Comparison of ENCODE assay signal across 8 mouse cellular contexts in the genomic region with DNA sequence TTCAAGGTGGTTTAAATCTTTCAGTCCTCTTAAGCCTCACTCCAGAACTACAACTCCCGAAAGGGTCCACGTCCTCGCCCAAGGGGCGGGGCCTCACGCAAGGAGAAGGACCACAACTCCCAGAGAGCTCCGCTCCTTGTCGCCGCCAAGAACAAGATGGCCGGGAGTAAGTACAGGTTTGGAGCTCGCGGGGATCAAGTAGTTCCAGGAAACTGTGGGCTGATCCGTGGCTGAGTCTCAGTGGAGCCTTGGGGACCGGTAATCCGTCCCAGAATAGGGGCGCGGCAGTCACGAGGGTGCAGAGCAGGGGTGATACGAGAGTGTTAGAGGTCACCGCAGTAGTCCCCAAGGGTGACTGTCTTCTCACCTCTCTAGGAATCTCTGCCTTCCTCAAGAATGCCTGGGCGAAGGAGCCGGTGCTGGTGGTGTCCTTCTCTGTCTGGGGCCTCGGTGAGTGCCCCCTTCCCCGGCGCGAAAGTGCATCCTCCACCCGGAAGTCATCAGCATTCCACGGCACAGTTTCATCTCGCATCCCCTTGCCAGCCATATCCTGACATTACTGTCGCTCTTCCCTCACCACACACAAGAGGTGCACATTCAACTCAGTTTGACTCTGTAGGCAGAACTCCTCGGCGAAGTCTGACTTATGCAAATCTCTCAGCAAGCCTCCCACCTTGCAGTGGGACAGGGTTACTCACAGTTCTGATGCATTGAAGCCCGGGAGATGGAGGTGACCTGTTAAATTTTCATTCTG. TPM values are rescaled to one million over a fixed set of nuclear protein-coding genes. Genes with fewer than 3 reads are reported as not detected.
A peak's percentile ranks its signal among the peaks of the same experiment; 100 is the strongest.
DNase-seq lines count a peak whose midpoint lies in the region; TF ChIP-seq lines count a peak whose summit lies in the region.

Gene Ndufa3 (plus strand): TSS at position 132 of the 754 bp plus-strand sequence.

- H3K36me3 ChIP-seq in megakaryocyte, embryonic 14.5 days (replicated peaks; ENCODE audit: low read length), result peaks cover 39% of the 10 kb centered on the region

- H3K4me1 ChIP-seq in cortical plate, adult 2 months (ENCODE audit: control insufficient read depth, insufficient read depth, low read length), result 0 out of 2 replicates have a peak, but pooled peaks cover 2% of the 10 kb centered on the region
- H3K4me1 ChIP-seq in megakaryocyte, embryonic 14.5 days, result peaks cover 73% of the 10 kb centered on the region

- H3K27me3 ChIP-seq in megakaryocyte, embryonic 14.5 days (replicated peaks), result no peaks in the 10 kb centered on the region

- no peaks in the 10 kb centered on the region for H3K9me3 ChIP-seq in megakaryocyte, embryonic 14.5 days

- TF ChIP-seq POLR2A in cortical plate, adult 2 months (IDR thresholded peaks at IDR 0.05; ENCODE audit: extremely low read depth, insufficient read depth, low read length), result peak; percentile 91

- H3K27ac ChIP-seq in cortical plate, adult 2 months (ENCODE audit: insufficient read depth, low read length), result peak within 1 kb of the TSS; percentile 71

- DNase-seq in adipocyte (ENCODE audit: low spot score), result peak; percentile 87
- peak; percentile 72 to 82 for DNase-seq in gastrocnemius, adult 8-10 months (ENCODE audit: low spot score in 2 of 2)
- peak; percentile 89 for DNase-seq in hindlimb bud, embryonic 11.5 days (ENCODE audit: extremely low spot score, low read depth, low spot score)
- DNase-seq in left cerebral cortex, adult 8-10 months (ENCODE audit: low spot score in 2 of 2), result peak; percentile 67 to 88
- peak; percentile 94 to 95 for DNase-seq in right cerebral cortex, postnatal 10 days (ENCODE audit: low spot score in 2 of 2)
- peak; percentile 79 to 87 for DNase-seq in urinary bladder, postnatal 4 days (ENCODE audit: low spot score in 2 of 2)

- peak within 1 kb of the TSS; percentile 88 for H3K4me3 ChIP-seq in cortical plate, adult 2 months (ENCODE audit: insufficient read depth, low read length)
- H3K4me3 ChIP-seq in megakaryocyte, embryonic 14.5 days (replicated peaks), result peak within 1 kb of the TSS; percentile 94

- no peak for TF ChIP-seq CTCF in cortical plate, adult 2 months (IDR thresholded peaks at IDR 0.05; ENCODE audit: extremely low read depth, insufficient read depth, low read length)

RNA-seq across cellular contexts. Expression of gene Ndufa3, which starts in this region (rescaled TPM):
- 366 and 413 TPM in 2 replicates for polyA plus RNA-seq in cortical plate, adult 2 months (2012; rRNA removed)
- 1,000 to 10,000 TPM; 1,040 to 1,135 (median 1,076) TPM for total RNA-seq in gastrocnemius, adult 8-10 months (2022)
- total RNA-seq in left cerebral cortex, adult 8-10 months (2022), result 100 to 1,000 TPM; 580 to 641 (median 617) TPM
- 16.3 and 87.7 TPM in 2 replicates for polyA plus RNA-seq in megakaryocyte, embryonic 14.5 days (2012; ENCODE audit: insufficient read depth, low replicate concordance)

Comparison
In these comparisons a context has a peak if more than half of its experiments do, and no peak if none do; other contexts are left out.
1. Peak in every context shown above with its lines: DNase-seq, H3K4me3 ChIP-seq and H3K27ac ChIP-seq.